Mouse (Mus musculus) lung, adult 2 months (tissue): ENCODE measurements around the gene Grk3.

Source experiments
- CTCF ChIP-seq: fragments of 200-500 bp; IDR thresholded peaks from 2 replicates; pipeline ENCODE4 v1.5.1; 2011; ENCODE audit warnings: mild to moderate bottlenecking, low read length, control low read depth; ENCODE audit not compliant: insufficient read depth
- POLR2A ChIP-seq: fragments of 200-500 bp; IDR thresholded peaks from 2 replicates; pipeline ENCODE4 v1.6.1; 2011; ENCODE audit warnings: low read depth, mild to moderate bottlenecking, control low read depth, low read length, borderline replicate concordance; ENCODE audit errors: extremely low read depth

GRCm38 (mm10) chr5:112941001-112941400 lies 74.6 kb downstream of the Grk3 start:
- TF ChIP-seq POLR2A (no peak), CTCF (no peak)
